Mouse (Mus musculus) effector memory CD4-positive, alpha-beta T cell, adult 7 months (primary cell): ENCODE results near the gene Serpinb3a. TPM values are rescaled to one million over a fixed set of nuclear protein-coding genes. Genes with fewer than 3 reads are reported as not detected.

Source experiments
- polyA plus RNA-seq: library from polyadenylated mRNA; unstranded; fragments of 100-300 nt; shearing (Covaris generic); gene quantifications from one replicate; pipeline ENCODE4 v1.2.1, GENCODE M21; 2017

The Serpinb3a gene
- polyA plus RNA-seq = 0.55 TPM

GRCm38 (mm10) chr1:107052203-107052602 lies at the start of gene Serpinb3a:
Gene Serpinb3a, minus strand, starts transcription at chr1:107052303.

GRCm38 (mm10) chr1:107083406-107083805 lies 31.3 kb upstream of the Serpinb3a start, which contains the start of gene Serpinb3d:
Gene Serpinb3d, minus strand, starts transcription at chr1:107083506.

Other genes with a start within 250 kb of the Serpinb3a start
- not detected for gene Serpinb5, start 191.1 kb downstream of the Serpinb3a start, polyA plus RNA-seq
- not detected for gene Serpinb12, start 117.9 kb downstream of the Serpinb3a start, polyA plus RNA-seq
- not detected for gene Serpinb13, start 71.3 kb downstream of the Serpinb3a start, polyA plus RNA-seq
- gene Serpinb3d, start 31.2 kb upstream of the Serpinb3a start, polyA plus RNA-seq = not detected
- gene Serpinb3b, start 226.1 kb upstream of the Serpinb3a start, polyA plus RNA-seq = not detected
- gene Serpinb3c, start 226.1 kb upstream of the Serpinb3a start, polyA plus RNA-seq = not detected